Mouse (Mus musculus): ENCODE measurements around the gene Olfr328. TPM values are rescaled to one million over a fixed set of nuclear protein-coding genes. Genes with fewer than 3 reads are reported as not detected.

Olfr328 gene
- total RNA-seq, 2 experiments from 2014 or later: not detected

Other genes starting within 250 kb of the Olfr328 start
- gene Zfp692, start 248.6 kb downstream of the Olfr328 start, total RNA-seq (2015; ENCODE audit: low replicate concordance): 1.5 and 4.6 TPM in 2 replicates
- gene Zfp692, start 248.6 kb downstream of the Olfr328 start, total RNA-seq (2017; ENCODE audit: low replicate concordance): 3.8 and 3.9 TPM in 2 replicates
- gene Zfp672, start 225.3 kb downstream of the Olfr328 start, total RNA-seq (2015; ENCODE audit: low replicate concordance): 15.0 and 31.9 TPM in 2 replicates
- 28.5 and 31.1 TPM in 2 replicates for gene Zfp672, start 225.3 kb downstream of the Olfr328 start, total RNA-seq (2017; ENCODE audit: low replicate concordance)
- 13.6 and 20.0 TPM in 2 replicates for gene Sh3bp5l, start 224.9 kb downstream of the Olfr328 start, total RNA-seq (2015; ENCODE audit: low replicate concordance)
- 31.9 and 94.6 TPM in 2 replicates for gene Sh3bp5l, start 224.9 kb downstream of the Olfr328 start, total RNA-seq (2017; ENCODE audit: low replicate concordance)
- gene Lypd8, start 176.6 kb downstream of the Olfr328 start, total RNA-seq (2015; ENCODE audit: low replicate concordance): not detected in 2 replicates
- gene Lypd8, start 176.6 kb downstream of the Olfr328 start, total RNA-seq (2017; ENCODE audit: low replicate concordance): not detected in 2 replicates
- not detected in 2 replicates for gene 1810065E05Rik, start 134.5 kb downstream of the Olfr328 start, total RNA-seq (2015; ENCODE audit: low replicate concordance)
- not detected in 2 replicates for gene 1810065E05Rik, start 134.5 kb downstream of the Olfr328 start, total RNA-seq (2017; ENCODE audit: low replicate concordance)
- not detected in 2 replicates for gene Gm12253, start 123.1 kb downstream of the Olfr328 start, total RNA-seq (2015; ENCODE audit: low replicate concordance)
- gene Gm12253, start 123.1 kb downstream of the Olfr328 start, total RNA-seq (2017; ENCODE audit: low replicate concordance): not detected in 2 replicates
- not detected in 2 replicates for gene Lypd9, start 102.7 kb downstream of the Olfr328 start, total RNA-seq (2015; ENCODE audit: low replicate concordance)
- not detected in 2 replicates for gene Lypd9, start 102.7 kb downstream of the Olfr328 start, total RNA-seq (2017; ENCODE audit: low replicate concordance)
- not detected in 2 replicates for gene Olfr30, start 93.4 kb downstream of the Olfr328 start, total RNA-seq (2015; ENCODE audit: low replicate concordance)
- not detected in 2 replicates for gene Olfr30, start 93.4 kb downstream of the Olfr328 start, total RNA-seq (2017; ENCODE audit: low replicate concordance)
- gene Olfr332, start 63.1 kb downstream of the Olfr328 start, total RNA-seq (2015; ENCODE audit: low replicate concordance): not detected in 2 replicates
- gene Olfr332, start 63.1 kb downstream of the Olfr328 start, total RNA-seq (2017; ENCODE audit: low replicate concordance): not detected in 2 replicates
- gene Olfr331, start 53.1 kb downstream of the Olfr328 start, total RNA-seq (2015; ENCODE audit: low replicate concordance): not detected in 2 replicates
- not detected in 2 replicates for gene Olfr331, start 53.1 kb downstream of the Olfr328 start, total RNA-seq (2017; ENCODE audit: low replicate concordance)
- not detected in 2 replicates for gene Olfr330, start 20.8 kb downstream of the Olfr328 start, total RNA-seq (2015; ENCODE audit: low replicate concordance)
- gene Olfr330, start 20.8 kb downstream of the Olfr328 start, total RNA-seq (2017; ENCODE audit: low replicate concordance): not detected in 2 replicates
- not detected in 2 replicates for gene Olfr329-ps, start 9.2 kb downstream of the Olfr328 start, total RNA-seq (2015; ENCODE audit: low replicate concordance)
- not detected in 2 replicates for gene Olfr329-ps, start 9.2 kb downstream of the Olfr328 start, total RNA-seq (2017; ENCODE audit: low replicate concordance)
- gene Olfr224, start 14.9 kb upstream of the Olfr328 start, total RNA-seq (2015; ENCODE audit: low replicate concordance): not detected in 2 replicates
- not detected in 2 replicates for gene Olfr224, start 14.9 kb upstream of the Olfr328 start, total RNA-seq (2017; ENCODE audit: low replicate concordance)
- not detected in 2 replicates for gene Olfr325, start 22.1 kb upstream of the Olfr328 start, total RNA-seq (2015; ENCODE audit: low replicate concordance)
- gene Olfr325, start 22.1 kb upstream of the Olfr328 start, total RNA-seq (2017; ENCODE audit: low replicate concordance): not detected in 2 replicates
- gene Olfr324, start 39.5 kb upstream of the Olfr328 start, total RNA-seq (2015; ENCODE audit: low replicate concordance): not detected in 2 replicates
- 0.14 TPM in 1 of 2 replicates, not detected in the other for gene Olfr324, start 39.5 kb upstream of the Olfr328 start, total RNA-seq (2017; ENCODE audit: low replicate concordance)
- gene 2210407C18Rik, start 60.4 kb upstream of the Olfr328 start, total RNA-seq (2015; ENCODE audit: low replicate concordance): not detected in 2 replicates
- not detected in 2 replicates for gene 2210407C18Rik, start 60.4 kb upstream of the Olfr328 start, total RNA-seq (2017; ENCODE audit: low replicate concordance)
- 3.5 TPM in 1 of 2 replicates, not detected in the other for gene Olfr323, start 74.9 kb upstream of the Olfr328 start, total RNA-seq (2015; ENCODE audit: low replicate concordance)
- gene Olfr323, start 74.9 kb upstream of the Olfr328 start, total RNA-seq (2017; ENCODE audit: low replicate concordance): not detected in 2 replicates
- 320 and 369 TPM in 2 replicates for gene Trim58, start 84.8 kb upstream of the Olfr328 start, total RNA-seq (2015; ENCODE audit: low replicate concordance)
- gene Trim58, start 84.8 kb upstream of the Olfr328 start, total RNA-seq (2017; ENCODE audit: low replicate concordance): 372 and 438 TPM in 2 replicates
- 0.38 and 1.0 TPM in 2 replicates for gene Olfr322, start 103.1 kb upstream of the Olfr328 start, total RNA-seq (2015; ENCODE audit: low replicate concordance)
- 0.42 and 1.0 TPM in 2 replicates for gene Olfr322, start 103.1 kb upstream of the Olfr328 start, total RNA-seq (2017; ENCODE audit: low replicate concordance)
- gene Olfr320, start 125.5 kb upstream of the Olfr328 start, total RNA-seq (2015; ENCODE audit: low replicate concordance): not detected in 2 replicates
- not detected in 2 replicates for gene Olfr320, start 125.5 kb upstream of the Olfr328 start, total RNA-seq (2017; ENCODE audit: low replicate concordance)
- gene Olfr319, start 143.5 kb upstream of the Olfr328 start, total RNA-seq (2015; ENCODE audit: low replicate concordance): not detected in 2 replicates
- not detected in 2 replicates for gene Olfr319, start 143.5 kb upstream of the Olfr328 start, total RNA-seq (2017; ENCODE audit: low replicate concordance)
- gene Olfr318, start 168.4 kb upstream of the Olfr328 start, total RNA-seq (2015; ENCODE audit: low replicate concordance): not detected in 2 replicates
- gene Olfr318, start 168.4 kb upstream of the Olfr328 start, total RNA-seq (2017; ENCODE audit: low replicate concordance): not detected in 2 replicates
- not detected in 2 replicates for gene Olfr317, start 183.6 kb upstream of the Olfr328 start, total RNA-seq (2015; ENCODE audit: low replicate concordance)
- gene Olfr317, start 183.6 kb upstream of the Olfr328 start, total RNA-seq (2017; ENCODE audit: low replicate concordance): not detected in 2 replicates
- not detected in 2 replicates for gene Olfr316, start 197.1 kb upstream of the Olfr328 start, total RNA-seq (2015; ENCODE audit: low replicate concordance)
- not detected in 2 replicates for gene Olfr316, start 197.1 kb upstream of the Olfr328 start, total RNA-seq (2017; ENCODE audit: low replicate concordance)
- not detected in 2 replicates for gene Olfr315, start 217.6 kb upstream of the Olfr328 start, total RNA-seq (2015; ENCODE audit: low replicate concordance)
- not detected in 2 replicates for gene Olfr315, start 217.6 kb upstream of the Olfr328 start, total RNA-seq (2017; ENCODE audit: low replicate concordance)
- gene Olfr314, start 227.3 kb upstream of the Olfr328 start, total RNA-seq (2015; ENCODE audit: low replicate concordance): not detected in 2 replicates
- not detected in 2 replicates for gene Olfr314, start 227.3 kb upstream of the Olfr328 start, total RNA-seq (2017; ENCODE audit: low replicate concordance)
- gene Fam183b, start 246.3 kb upstream of the Olfr328 start, total RNA-seq (2015; ENCODE audit: low replicate concordance): not detected in 2 replicates
- gene Fam183b, start 246.3 kb upstream of the Olfr328 start, total RNA-seq (2017; ENCODE audit: low replicate concordance): not detected in 2 replicates